Mouse (Mus musculus) C2C12 (cell line): Measurements from ENCODE around the gene Psmb9. TPM values are rescaled to one million over a fixed set of nuclear protein-coding genes. Genes with fewer than 3 reads are reported as not detected.

ENCODE experiments used
- H3K27me3 ChIP-seq: one replicate; pipeline ENCODE4 v1.6.1; 2011; ENCODE audit not compliant: control insufficient read depth, insufficient read depth, insufficient read length
- H3K36me3 ChIP-seq: one replicate; pipeline ENCODE4 v1.6.1; 2011; ENCODE audit not compliant: control insufficient read depth, insufficient read depth
- H3K4me3 ChIP-seq: one replicate; pipeline ENCODE4 v1.5.1; 2011; ENCODE audit warnings: mild to moderate bottlenecking, control low read depth; ENCODE audit not compliant: poor library complexity, insufficient read depth, severe bottlenecking
- H3K79me2 ChIP-seq: one replicate; pipeline ENCODE4 v1.6.1; 2011; ENCODE audit not compliant: control insufficient read depth, insufficient read depth
- H3K79me3 ChIP-seq: one replicate; pipeline ENCODE4 v1.6.1; 2011; ENCODE audit warnings: low read depth, control low read depth
- H3ac ChIP-seq: one replicate; pipeline ENCODE3; 2011; ENCODE audit warnings: low read depth; ENCODE audit not compliant: control insufficient read depth, insufficient read length
- CEBPB ChIP-seq: IDR thresholded peaks from one replicate; pipeline ENCODE4 v1.6.1; 2011; ENCODE audit warnings: low read depth, mild to moderate bottlenecking, control low read depth, moderate library complexity
- CTCF ChIP-seq: IDR thresholded peaks from one replicate; pipeline ENCODE4 v1.5.1; 2011; ENCODE audit not compliant: control insufficient read depth, insufficient read depth, insufficient read length
- FOSL1 ChIP-seq: IDR thresholded peaks from one replicate; pipeline ENCODE4 v1.8.0; 2011; ENCODE audit warnings: mild to moderate bottlenecking, low read length; ENCODE audit not compliant: poor library complexity, insufficient read depth, severe bottlenecking
- MAX ChIP-seq: IDR thresholded peaks from one replicate; pipeline ENCODE4 v1.6.1; 2011; ENCODE audit warnings: mild to moderate bottlenecking, control low read depth
- MYOD1 ChIP-seq: IDR thresholded peaks from one replicate; pipeline ENCODE4 v1.6.1; 2011; ENCODE audit warnings: low read depth; ENCODE audit not compliant: control insufficient read depth, insufficient read length
- MYOG ChIP-seq: IDR thresholded peaks from one replicate; pipeline ENCODE4 v1.6.1; 2011; ENCODE audit not compliant: control insufficient read depth, insufficient read length; ENCODE audit errors: extremely low read depth
- USF1 ChIP-seq: IDR thresholded peaks from one replicate; pipeline ENCODE4 v1.6.1; 2011; ENCODE audit warnings: low read depth, mild to moderate bottlenecking, control low read depth, moderate library complexity
- polyA plus RNA-seq: library from polyadenylated mRNA; unstranded; fragments of >200 nt; fragmentation: generic; extraction: Trizol; gene quantifications from one replicate; pipeline ENCODE4 v1.2.1, GENCODE M21; 2012; ENCODE audit warnings: missing spikeins

Psmb9 gene
- polyA plus RNA-seq, 1 experiment, result 0.07 TPM

DNA sequence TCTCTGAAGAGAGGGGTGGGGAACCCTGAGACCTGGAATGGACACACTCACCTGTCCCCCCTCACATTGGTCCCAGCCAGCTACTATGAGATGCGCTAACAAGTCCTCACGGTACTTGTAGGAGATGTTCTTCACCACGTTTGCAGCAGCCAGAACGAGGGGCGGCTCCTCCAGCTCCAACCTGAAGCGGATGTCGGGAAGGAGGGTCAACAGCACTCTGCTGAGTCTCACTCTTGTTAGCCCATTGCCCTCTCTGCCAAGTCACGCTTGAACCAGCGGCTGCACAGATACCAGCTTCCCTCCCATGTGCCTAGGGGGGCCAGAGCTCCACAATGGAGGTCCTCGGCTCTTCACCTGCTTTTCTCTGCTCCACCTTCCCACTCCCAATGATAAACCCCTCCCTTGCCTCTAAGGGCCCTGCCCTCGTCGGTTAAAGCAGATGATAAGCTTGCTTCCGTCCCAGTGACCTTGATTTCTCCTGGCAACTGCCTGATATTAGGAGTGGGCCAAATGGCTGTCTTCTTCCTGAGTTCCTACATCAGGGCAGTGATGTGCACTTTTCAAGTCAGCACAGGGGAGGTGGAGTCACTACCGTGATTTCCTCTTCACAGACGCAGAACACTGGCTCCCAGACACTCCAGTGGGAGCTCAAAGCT, 3.9 kb downstream of the Psmb9 start:
- H3K79me2 ChIP-seq, result no peaks in the 10 kb centered on the region
- no peak overlapping the region for H3K4me3 ChIP-seq
- H3ac ChIP-seq, result no peak overlapping the region
- H3K36me3 ChIP-seq, result no peaks in the 10 kb centered on the region
- H3K79me3 ChIP-seq, result no peaks in the 10 kb centered on the region
- H3K27me3 ChIP-seq, result peaks cover 48% of the 10 kb centered on the region
- TF ChIP-seq CTCF, result no peak
- TF ChIP-seq CEBPB, result no peak
- no peak for TF ChIP-seq USF1
- TF ChIP-seq MAX, result no peak
- no peak for TF ChIP-seq FOSL1
- TF ChIP-seq MYOD1, result no peak
- TF ChIP-seq MYOG, result no peak

- Histone ChIP-seq H3K4me3 (no peak overlapping the region), H3K27me3 (peaks cover 30% of the 10 kb centered on the region), H3K79me3 (no peaks in the 10 kb centered on the region), H3K36me3 (no peaks in the 10 kb centered on the region), H3ac (no peak overlapping the region), H3K79me2 (no peaks in the 10 kb centered on the region)
- TF ChIP-seq CTCF (no peak), MYOD1 (no peak), FOSL1 (no peak), MYOG (no peak), USF1 (no peak), CEBPB (no peak), MAX (no peak)
Observed at GRCm38 (mm10) chr17:34179913-34180859, 7.4 kb downstream of the Psmb9 start.

DNA sequence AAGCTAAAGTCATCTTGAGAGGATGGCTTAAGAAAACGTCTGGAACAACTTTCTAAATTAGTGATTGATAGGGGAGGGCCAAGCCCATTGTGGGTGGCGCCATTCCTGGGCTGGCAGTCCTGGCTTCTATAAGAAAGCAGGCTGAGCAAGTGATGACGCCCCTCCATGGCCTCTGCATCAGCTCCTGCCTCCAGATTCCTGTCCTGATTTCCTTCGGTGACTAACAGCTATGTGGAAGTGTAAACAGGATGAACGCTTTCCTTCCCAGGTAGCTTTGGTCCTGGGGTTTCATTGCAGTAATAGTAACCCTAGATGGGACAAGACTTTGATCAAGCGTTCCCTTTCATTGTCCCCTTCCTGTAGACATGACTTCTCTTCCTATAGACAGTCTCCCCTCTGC, 8.5 kb downstream of the Psmb9 start:
- H3K4me3 ChIP-seq, result no peak overlapping the region
- no peaks in the 10 kb centered on the region for H3K79me3 ChIP-seq
- peaks cover 24% of the 10 kb centered on the region for H3K27me3 ChIP-seq
- TF ChIP-seq CEBPB, result no peak
- no peak for TF ChIP-seq MYOD1
- TF ChIP-seq FOSL1, result no peak
- TF ChIP-seq USF1, result no peak
- no peak for TF ChIP-seq MAX
- TF ChIP-seq CTCF, result no peak
- no peak for TF ChIP-seq MYOG
- H3K36me3 ChIP-seq, result no peaks in the 10 kb centered on the region
- H3ac ChIP-seq, result no peak overlapping the region
- H3K79me2 ChIP-seq, result no peaks in the 10 kb centered on the region

- H3K27me3 ChIP-seq, result peaks cover 11% of the 10 kb centered on the region
- no peaks in the 10 kb centered on the region for H3K79me2 ChIP-seq
- no peaks in the 10 kb centered on the region for H3K79me3 ChIP-seq
- no peaks in the 10 kb centered on the region for H3K36me3 ChIP-seq
- TF ChIP-seq CTCF (no peak), MYOD1 (no peak), USF1 (no peak), MYOG (no peak), MAX (no peak)
- no peak overlapping the region for H3K4me3 ChIP-seq
- no peak overlapping the region for H3ac ChIP-seq
Observed at GRCm38 (mm10) chr17:34177179-34177578, 10.4 kb downstream of the Psmb9 start.

DNA sequence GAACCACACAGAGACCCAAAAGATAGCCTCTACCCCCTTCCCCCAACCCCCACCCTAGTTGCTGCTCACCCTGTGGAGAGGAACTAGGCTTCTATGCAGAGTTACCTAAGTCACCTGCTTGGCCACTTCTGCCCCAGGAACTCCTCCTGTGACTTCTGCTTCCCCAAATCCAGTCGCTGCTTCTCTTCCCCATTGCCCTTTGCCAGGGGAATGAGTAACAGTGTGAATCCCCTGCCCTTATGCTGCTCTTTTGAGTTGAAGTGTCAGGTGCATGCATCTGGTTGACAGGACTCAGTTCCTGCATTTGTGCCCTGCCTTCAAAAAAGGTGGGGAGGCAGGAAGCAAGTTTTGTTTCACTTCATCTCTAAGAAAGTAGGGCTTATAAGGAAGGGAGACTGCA, 13.5 kb downstream of the Psmb9 start:
- H3K36me3 ChIP-seq, result no peaks in the 10 kb centered on the region
- no peaks in the 10 kb centered on the region for H3K79me2 ChIP-seq
- H3K79me3 ChIP-seq, result no peaks in the 10 kb centered on the region
- no peak for TF ChIP-seq MAX
- no peak for TF ChIP-seq CEBPB
- no peak for TF ChIP-seq MYOD1
- no peak for TF ChIP-seq CTCF
- no peak for TF ChIP-seq USF1
- no peak for TF ChIP-seq FOSL1
- no peak for TF ChIP-seq MYOG
- H3ac ChIP-seq, result no peak overlapping the region
- no peak overlapping the region for H3K4me3 ChIP-seq
- H3K27me3 ChIP-seq, result no peaks in the 10 kb centered on the region

DNA sequence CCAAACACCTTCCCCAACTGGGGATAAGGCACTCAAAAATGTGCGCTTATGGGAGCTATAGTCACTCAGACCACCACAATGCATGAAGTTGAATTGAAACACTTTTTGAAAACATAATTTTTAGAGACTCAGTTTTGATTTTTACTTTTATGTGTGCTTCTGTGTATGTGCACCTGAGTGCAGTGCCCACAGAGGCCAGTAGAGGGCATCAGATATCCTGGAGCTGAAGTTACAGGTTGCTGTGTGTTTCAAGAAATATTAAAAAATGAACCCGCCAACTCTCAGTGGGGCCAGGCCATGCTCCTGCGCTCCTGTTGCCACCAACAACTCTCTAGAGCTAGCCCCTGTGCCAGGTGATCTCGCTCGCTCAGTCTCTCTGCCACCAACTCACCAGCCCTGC, 15.0 kb downstream of the Psmb9 start:
- no peaks in the 10 kb centered on the region for H3K27me3 ChIP-seq
- no peak overlapping the region for H3K4me3 ChIP-seq
- no peaks in the 10 kb centered on the region for H3K79me2 ChIP-seq
- TF ChIP-seq FOSL1 (no peak), CTCF (no peak), MYOD1 (no peak), MYOG (no peak), CEBPB (no peak), USF1 (no peak), MAX (no peak)
- no peak overlapping the region for H3ac ChIP-seq
- H3K36me3 ChIP-seq, result no peaks in the 10 kb centered on the region
- no peaks in the 10 kb centered on the region for H3K79me3 ChIP-seq
